Comparison of ENCODE assay signal across 25 mouse cellular contexts in the genomic region with DNA sequence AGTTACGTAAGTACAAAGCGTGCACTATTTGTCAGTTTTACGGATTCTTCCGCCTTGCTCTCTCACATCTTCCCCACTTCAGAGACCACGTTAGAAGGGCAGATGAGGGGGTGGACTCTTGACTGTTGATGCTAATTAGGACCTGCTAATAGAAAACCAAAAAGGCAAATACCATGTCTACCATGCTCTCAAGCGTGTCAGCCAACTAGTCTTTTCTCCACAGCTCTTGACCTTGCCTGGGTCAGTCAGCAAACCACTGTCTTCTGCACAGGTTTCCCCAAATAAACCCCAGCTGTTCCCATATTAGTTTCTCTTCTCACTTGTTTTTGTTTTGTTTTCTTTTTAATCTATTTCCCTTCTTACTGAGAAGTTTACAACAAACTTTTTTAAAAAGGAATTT. TPM values are rescaled to one million over a fixed set of nuclear protein-coding genes. Genes with fewer than 3 reads are reported as not detected.
DNase-seq lines count a peak whose midpoint lies in the region; ATAC-seq and TF ChIP-seq lines count a peak whose summit lies in the region.
"Had no signal": no experiment of that assay in that cellular context is flagged by ENCODE, and none has a peak within 500 bp of the region (broad histone marks: within the 10 kb centered on the region; RNA-seq: fewer than 3 reads in every experiment).

No protein-coding gene starts in this region.

- peaks cover 10% of the 10 kb centered on the region; the same call in 1 of the 2 replicates for H3K36me3 ChIP-seq in forebrain, embryonic 11.5 days (ENCODE audit: control insufficient read depth, insufficient read depth, low read length)
- peaks cover 62% of the 10 kb centered on the region for H3K36me3 ChIP-seq in forebrain, embryonic 12.5 days (replicated peaks)
- no peaks in the 10 kb centered on the region; the same call in 1 of the 2 replicates for H3K36me3 ChIP-seq in kidney, adult 2 months (ENCODE audit: control insufficient read depth, insufficient read depth, low read length)

- H3K4me1 ChIP-seq in forebrain, embryonic 11.5 days (replicated peaks; ENCODE audit: control insufficient read depth, insufficient read depth, low read length), result peaks cover 2% of the 10 kb centered on the region; the same call in 1 of the 2 replicates
- H3K4me1 ChIP-seq in forebrain, embryonic 12.5 days, result peaks cover 8% of the 10 kb centered on the region; the same call in 1 of the 2 replicates
- H3K4me1 ChIP-seq in kidney, adult 2 months (ENCODE audit: control insufficient read depth, insufficient read depth, low read length), result peaks cover 3% of the 10 kb centered on the region; the same call in 1 of the 2 replicates
- H3K4me1 ChIP-seq: embryonic facial prominence, embryonic 15.5 days had no signal

- WGBS in forebrain, embryonic 11.5 days, result 88% methylated on average over 6 of the region's 6 CpGs
- WGBS in forebrain, embryonic 12.5 days, result 92% methylated on average over 6 of the region's 6 CpGs
- WGBS in kidney, adult 2 months, result 72% methylated on average over 6 of the region's 6 CpGs

- H3K4me2 ChIP-seq in forebrain, embryonic 11.5 days (ENCODE audit: low read depth, low read length, severe bottlenecking), result no peak overlapping the region
- H3K4me2 ChIP-seq in forebrain, embryonic 12.5 days, result no peak overlapping the region
- H3K4me2 ChIP-seq: embryonic facial prominence, embryonic 13.5 days; embryonic facial prominence, embryonic 15.5 days had no signal

- no peak for TF ChIP-seq POLR2A in kidney, adult 2 months (IDR thresholded peaks at IDR 0.05; ENCODE audit: low read depth, low read length)

- no peak overlapping the region for H3K4me3 ChIP-seq in forebrain, embryonic 11.5 days (ENCODE audit: low read depth, low read length)
- no peak overlapping the region for H3K4me3 ChIP-seq in forebrain, embryonic 12.5 days (replicated peaks)
- no peak overlapping the region for H3K4me3 ChIP-seq in kidney, adult 2 months (ENCODE audit: insufficient read depth, low read depth, low read length)
- H3K4me3 ChIP-seq: embryonic facial prominence, embryonic 13.5 days; embryonic facial prominence, embryonic 15.5 days; erythroblast, embryonic 14.5 days; forebrain, embryonic 10.5 days had no signal

- no peak overlapping the region for H3K9ac ChIP-seq in forebrain, embryonic 11.5 days (ENCODE audit: low read length)
- H3K9ac ChIP-seq in forebrain, embryonic 12.5 days, result no peak overlapping the region
- H3K9ac ChIP-seq: embryonic facial prominence, embryonic 13.5 days; embryonic facial prominence, embryonic 15.5 days had no signal

- no peak overlapping the region for H3K27ac ChIP-seq in forebrain, embryonic 11.5 days (ENCODE audit: low read depth, low read length)
- H3K27ac ChIP-seq in forebrain, embryonic 12.5 days, result no peak overlapping the region
- no peak overlapping the region for H3K27ac ChIP-seq in kidney, adult 2 months (ENCODE audit: insufficient read depth, low read depth, low read length)
- H3K27ac ChIP-seq: embryonic facial prominence, embryonic 13.5 days; embryonic facial prominence, embryonic 15.5 days; forebrain, embryonic 10.5 days had no signal

- TF ChIP-seq CTCF in kidney, adult 2 months (conservative IDR thresholded peaks at IDR 0.05; ENCODE audit: insufficient read depth, insufficient read length, low read depth, low read length), result no peak

- H3K27me3 ChIP-seq in forebrain, embryonic 11.5 days (ENCODE audit: control insufficient read depth, insufficient read depth, low read length), result no peaks in the 10 kb centered on the region
- no peaks in the 10 kb centered on the region for H3K27me3 ChIP-seq in forebrain, embryonic 12.5 days
- H3K27me3 ChIP-seq in kidney, adult 2 months (replicated peaks; ENCODE audit: control insufficient read depth, insufficient read depth, low read length), result no peaks in the 10 kb centered on the region
- H3K27me3 ChIP-seq: embryonic facial prominence, embryonic 13.5 days; embryonic facial prominence, embryonic 15.5 days; Patski had no signal

- no peaks in the 10 kb centered on the region for H3K9me3 ChIP-seq in forebrain, embryonic 11.5 days (ENCODE audit: control insufficient read depth, low read length)
- no peaks in the 10 kb centered on the region for H3K9me3 ChIP-seq in forebrain, embryonic 12.5 days
- H3K9me3 ChIP-seq: embryonic facial prominence, embryonic 13.5 days; embryonic facial prominence, embryonic 15.5 days; forebrain, embryonic 10.5 days; G1E had no signal

- peak; percentile 14 for DNase-seq in forebrain, embryonic 11.5 days (ENCODE audit: low spot score)
- peak; percentile 42 for DNase-seq in kidney, adult 2 months
- DNase-seq in kidney, adult 18-20 months, result no peak
- peak; percentile 7 to 18 for DNase-seq in kidney, postnatal 36 days
- DNase-seq in kidney, postnatal 4 days, result no peak
- DNase-seq in adrenal gland, postnatal 14 days, result no peak
- DNase-seq: adrenal gland, adult 8-10 months; adrenal gland, postnatal 25 days; cerebellum, adult 11 months; cerebellum, adult 18-20 months; cerebellum, adult 8-10 months; cerebellum, adult 9-11 months; cerebellum, postnatal 14 days; cerebellum, postnatal 36 days; embryo, embryonic 11 days had no signal

- ATAC-seq in forebrain, embryonic 11.5 days (replicated peaks; ENCODE audit: low FRiP score), result no peak
- no peak for ATAC-seq in forebrain, embryonic 12.5 days (ENCODE audit: low FRiP score)
- ATAC-seq: activated CD4-positive, CD25-positive, alpha-beta regulatory T cell, adult 4 months; forebrain, embryonic 14.5 days; forebrain, embryonic 16.5 days; Patski had no signal

RNA-seq across cellular contexts. Expression of a gene that starts 7.1 kb away (rescaled TPM):
- polyA plus RNA-seq in forebrain, embryonic 11.5 days (2014; fragmentation: Nextera tagmentation; extraction: Ambion mirVana), result 116 and 121 TPM in 2 replicates
- polyA plus RNA-seq in forebrain, embryonic 12.5 days (2016; fragmentation: Nextera tagmentation; extraction: Ambion mirVana), result 98.4 and 98.7 TPM in 2 replicates
- 8.1 and 9.6 TPM in 2 replicates for polyA plus RNA-seq in kidney, adult 2 months (2012; rRNA removed)
- 22.5 and 30.0 TPM in 2 replicates for total RNA-seq in adrenal gland, postnatal 14 days (2021)

RNA-seq across cellular contexts. Expression of a gene that starts 44.8 kb away (rescaled TPM):
- polyA plus RNA-seq in forebrain, embryonic 11.5 days (2014; fragmentation: Nextera tagmentation; extraction: Ambion mirVana), result 20.4 and 22.5 TPM in 2 replicates
- polyA plus RNA-seq in forebrain, embryonic 12.5 days (2016; fragmentation: Nextera tagmentation; extraction: Ambion mirVana), result 14.4 and 14.9 TPM in 2 replicates
- polyA plus RNA-seq in kidney, adult 2 months (2012; rRNA removed), result 3.6 and 4.4 TPM in 2 replicates
- total RNA-seq in adrenal gland, postnatal 14 days (2021), result 5.7 and 7.0 TPM in 2 replicates

Comparison
In these comparisons a context has a peak if more than half of its experiments do, and no peak if none do; other contexts are left out.
1. DNase-seq: peak in forebrain, embryonic 11.5 days (single experiment), kidney, adult 2 months (single experiment) and kidney, postnatal 36 days (2 of 2); none in kidney, adult 18-20 months (single experiment), kidney, postnatal 4 days (0 of 2) and adrenal gland, postnatal 14 days (single experiment).